Comparison of ENCODE assay signal across 34 mouse cellular contexts in genomic region chr2:58514489-58514888, GRCm38 (mm10). TPM values are rescaled to one million over a fixed set of nuclear protein-coding genes. Genes with fewer than 3 reads are reported as not detected.
DNase-seq lines count a peak whose midpoint lies in the region; ATAC-seq and TF ChIP-seq lines count a peak whose summit lies in the region.
"Had no signal": no experiment of that assay in that cellular context is flagged by ENCODE, and none has a peak within 500 bp of the region (broad histone marks: within the 10 kb centered on the region; RNA-seq: fewer than 3 reads in every experiment).

No protein-coding gene starts in this region.

- peaks cover 95% of the 10 kb centered on the region for H3K4me1 ChIP-seq in heart, embryonic 13.5 days
- H3K4me1 ChIP-seq in liver, postnatal 0 days (ENCODE audit: insufficient read depth): peaks cover 4% of the 10 kb centered on the region; the same call in 1 of the 2 replicates

- H3K9ac ChIP-seq in heart, embryonic 13.5 days: no peak overlapping the region
- no peak overlapping the region for H3K9ac ChIP-seq in liver, postnatal 0 days (replicated peaks)
- H3K9ac ChIP-seq: embryonic facial prominence, embryonic 12.5 days; embryonic facial prominence, embryonic 15.5 days; forebrain, embryonic 15.5 days; hindbrain, embryonic 12.5 days had no signal

- no peak overlapping the region for H3K4me3 ChIP-seq in heart, embryonic 13.5 days
- H3K4me3 ChIP-seq in liver, postnatal 0 days (ENCODE audit: low read depth, low read length): no peak overlapping the region
- H3K4me3 ChIP-seq: embryonic facial prominence, embryonic 12.5 days; embryonic facial prominence, embryonic 15.5 days; forebrain, embryonic 15.5 days; hindbrain, embryonic 12.5 days had no signal

- no peak for ATAC-seq in heart, embryonic 13.5 days (ENCODE audit: extremely low read depth, insufficient number of reproducible peaks, low FRiP score, low TSS enrichment)
- ATAC-seq in liver, postnatal 0 days: no peak
- ATAC-seq: forebrain, embryonic 15.5 days; hindbrain, postnatal 0 days; inflammation-experienced regulatory T-cells, adult 6 months; intestine, embryonic 16.5 days; Patski had no signal

- TF ChIP-seq CTCF in liver, postnatal 0 days (IDR thresholded peaks at IDR 0.05; ENCODE audit: low read depth): no peak

- H3K27me3 ChIP-seq in heart, embryonic 13.5 days (replicated peaks): no peaks in the 10 kb centered on the region
- H3K27me3 ChIP-seq in liver, postnatal 0 days (ENCODE audit: insufficient read depth, low read length): no peaks in the 10 kb centered on the region
- H3K27me3 ChIP-seq: CH12.LX; embryonic facial prominence, embryonic 12.5 days; embryonic facial prominence, embryonic 15.5 days; forebrain, embryonic 15.5 days; hindbrain, embryonic 12.5 days; Patski had no signal

- TF ChIP-seq EP300 in liver, postnatal 0 days (IDR thresholded peaks at IDR 0.05; ENCODE audit: low read depth): no peak

- intact Hi-C loops in heart, postnatal 10 days (cut with DNase I): no loop called here

- no peak overlapping the region for H3K27ac ChIP-seq in heart, embryonic 13.5 days (replicated peaks)
- 0 out of 2 replicates have a peak overlapping the region, but pooled peaks have one; percentile 2 for H3K27ac ChIP-seq in liver, postnatal 0 days (ENCODE audit: low read depth)
- H3K27ac ChIP-seq: embryonic facial prominence, embryonic 12.5 days; embryonic facial prominence, embryonic 15.5 days; forebrain, embryonic 15.5 days; hindbrain, embryonic 12.5 days; hindbrain, postnatal 0 days had no signal

- H3K36me3 ChIP-seq in heart, embryonic 13.5 days: peaks cover 11% of the 10 kb centered on the region; the same call in 1 of the 2 replicates
- H3K36me3 ChIP-seq in liver, postnatal 0 days (replicated peaks; ENCODE audit: insufficient read depth, low read length): no peaks in the 10 kb centered on the region
- H3K36me3 ChIP-seq: embryonic facial prominence, embryonic 12.5 days; embryonic facial prominence, embryonic 15.5 days; forebrain, embryonic 15.5 days; G1E; hindbrain, embryonic 12.5 days had no signal

- no peaks in the 10 kb centered on the region for H3K9me3 ChIP-seq in heart, embryonic 13.5 days
- H3K9me3 ChIP-seq in liver, postnatal 0 days (ENCODE audit: low read length): no peaks in the 10 kb centered on the region
- H3K9me3 ChIP-seq: embryonic facial prominence, embryonic 12.5 days; embryonic facial prominence, embryonic 15.5 days; forebrain, embryonic 15.5 days; hindbrain, embryonic 12.5 days had no signal

- peak overlapping the region; percentile 64 for H3K4me2 ChIP-seq in heart, embryonic 13.5 days
- no peak overlapping the region for H3K4me2 ChIP-seq in liver, postnatal 0 days (ENCODE audit: low read depth, low read length)
- H3K4me2 ChIP-seq: embryonic facial prominence, embryonic 12.5 days; embryonic facial prominence, embryonic 15.5 days; forebrain, embryonic 15.5 days; hindbrain, embryonic 12.5 days had no signal

- WGBS in heart, embryonic 13.5 days: 87% methylated on average over 11 of the region's 11 CpGs
- 87% methylated on average over 11 of the region's 11 CpGs for WGBS in liver, postnatal 0 days (ENCODE audit: insufficient replicate concordance)

- peak; percentile 80 for DNase-seq in heart, adult 11 months
- no peak for DNase-seq in heart, adult 9 months (ENCODE audit: low spot score in 2 of 2)
- DNase-seq in heart, postnatal 10 days: no peak
- no peak for DNase-seq in liver, postnatal 0 days
- no peak for DNase-seq in liver
- DNase-seq: adrenal gland, adult 2 months; adrenal gland, postnatal 14 days; B cell, adult 2 months; cerebellum, adult 11 months; cerebellum, adult 2 months; cerebellum, adult 9-11 months; cerebellum, postnatal 25 days; gastrocnemius, postnatal 10 days; gastrocnemius, postnatal 36 days; kidney, adult 18-20 months had no signal

RNA-seq across cellular contexts. Expression of gene Gm17409, which starts 44.6 kb away (rescaled TPM):
- 0.15 TPM in 1 of 2 replicates, not detected in the other for polyA plus RNA-seq in heart, embryonic 13.5 days (2015; fragmentation: Nextera tagmentation; extraction: Ambion mirVana)
- total RNA-seq in heart, postnatal 10 days (2021): not detected
- polyA plus RNA-seq in liver, postnatal 0 days (2015; fragmentation: Nextera tagmentation; extraction: Ambion mirVana): not detected in 2 replicates
- total RNA-seq: adrenal gland, adult 2 months; adrenal gland, postnatal 14 days; adrenal gland, postnatal 4 days; CH12.LX; common myeloid progenitor, adult 5-6 weeks; G1E; gastrocnemius, adult 18-20 months; gastrocnemius, postnatal 10 days; gastrocnemius, postnatal 36 days; granulocyte monocyte progenitor cell, adult 5-6 weeks; heart, postnatal 25 days; hematopoietic stem cell, adult 5-6 weeks; hindbrain, postnatal 0 days had no signal
- polyA plus RNA-seq: adrenal gland, adult 2 months; cerebellum, adult 2 months; embryonic facial prominence, embryonic 12.5 days; embryonic facial prominence, embryonic 15.5 days; forebrain, embryonic 11.5 days; forebrain, embryonic 15.5 days; G1E; heart, embryonic 16.5 days; hindbrain, embryonic 12.5 days; hindbrain, postnatal 0 days; inflammation-experienced regulatory T-cells, adult 6 months; Patski had no signal

RNA-seq across cellular contexts. Expression of gene Acvr1, which starts 52.5 kb away (rescaled TPM):
- 9.2 and 9.8 TPM in 2 replicates for polyA plus RNA-seq in heart, embryonic 13.5 days (2015; fragmentation: Nextera tagmentation; extraction: Ambion mirVana)
- total RNA-seq in heart, postnatal 10 days (2021): 10 to 100 TPM; 24.2 to 31.8 TPM
- polyA plus RNA-seq in liver, postnatal 0 days (2015; fragmentation: Nextera tagmentation; extraction: Ambion mirVana): 2.7 and 2.8 TPM in 2 replicates
- total RNA-seq: CH12.LX had no signal
- polyA plus RNA-seq: G1E had no signal

RNA-seq across cellular contexts. Expression of gene Upp2, which starts 52.6 kb away (rescaled TPM):
- 6.4 and 7.6 TPM in 2 replicates for polyA plus RNA-seq in heart, embryonic 13.5 days (2015; fragmentation: Nextera tagmentation; extraction: Ambion mirVana)
- 1 to 10 TPM; 1.8 to 2.6 TPM for total RNA-seq in heart, postnatal 10 days (2021)
- 45.7 and 55.8 TPM in 2 replicates for polyA plus RNA-seq in liver, postnatal 0 days (2015; fragmentation: Nextera tagmentation; extraction: Ambion mirVana)
- total RNA-seq: CH12.LX; hematopoietic stem cell, adult 5-6 weeks had no signal
- polyA plus RNA-seq: G1E had no signal
